Mouse (Mus musculus): ENCODE measurements around the gene Klhdc1. TPM values are rescaled to one million over a fixed set of nuclear protein-coding genes. Genes with fewer than 3 reads are reported as not detected.

Gene Klhdc1
- polyA plus RNA-seq, 1 experiment from 2014 or later = 3.1 TPM

GRCm38 (mm10) chr12:69207396-69207795 lies 33.6 kb upstream of the Klhdc1 start:
- peaks cover 9% of the 10 kb centered on the region; the same call in 1 of the 2 replicates for H3K36me3 ChIP-seq (ENCODE audit: control insufficient read depth, insufficient read depth, low read length)
- H3K27me3 ChIP-seq (ENCODE audit: control insufficient read depth, insufficient read depth, low read length) = no peaks in the 10 kb centered on the region
- WGBS = 92% methylated on average over 8 of the region's 8 CpGs
- no peak overlapping the region for H3K4me2 ChIP-seq (ENCODE audit: low read depth, low read length, severe bottlenecking)
- no peak overlapping the region for H3K27ac ChIP-seq (ENCODE audit: low read depth, low read length)
- no peaks in the 10 kb centered on the region for H3K9me3 ChIP-seq (ENCODE audit: control insufficient read depth, low read length)
- H3K9ac ChIP-seq (ENCODE audit: low read length) = no peak overlapping the region
- ATAC-seq (replicated peaks; ENCODE audit: low FRiP score) (no peak), DNase-seq (ENCODE audit: low spot score) (peak; percentile 34)
- H3K4me1 ChIP-seq (replicated peaks; ENCODE audit: control insufficient read depth, insufficient read depth, low read length) = no peaks in the 10 kb centered on the region
- H3K4me3 ChIP-seq (ENCODE audit: low read depth, low read length) = no peak overlapping the region

- no peak overlapping the region for H3K27ac ChIP-seq (ENCODE audit: low read depth, low read length)
- DNase-seq (ENCODE audit: low spot score) = peak; percentile 28
- H3K36me3 ChIP-seq (ENCODE audit: control insufficient read depth, insufficient read depth, low read length) = peaks cover 10% of the 10 kb centered on the region; the same call in 1 of the 2 replicates
- H3K4me1 ChIP-seq (replicated peaks; ENCODE audit: control insufficient read depth, insufficient read depth, low read length) = no peaks in the 10 kb centered on the region
- H3K4me3 ChIP-seq (ENCODE audit: low read depth, low read length) = no peak overlapping the region
- 94% methylated on average over 7 of the region's 7 CpGs for WGBS
- no peaks in the 10 kb centered on the region for H3K27me3 ChIP-seq (ENCODE audit: control insufficient read depth, insufficient read depth, low read length)
- ATAC-seq (replicated peaks; ENCODE audit: low FRiP score) = no peak
- H3K4me2 ChIP-seq (ENCODE audit: low read depth, low read length, severe bottlenecking) = no peak overlapping the region
- no peak overlapping the region for H3K9ac ChIP-seq (ENCODE audit: low read length)
- no peaks in the 10 kb centered on the region for H3K9me3 ChIP-seq (ENCODE audit: control insufficient read depth, low read length)
Measured at GRCm38 (mm10) chr12:69207926-69208325, 33.0 kb upstream of the Klhdc1 start.

- Histone ChIP-seq H3K4me3 (ENCODE audit: low read depth, low read length) (no peak overlapping the region), H3K9me3 (ENCODE audit: control insufficient read depth, low read length) (no peaks in the 10 kb centered on the region), H3K4me2 (ENCODE audit: low read depth, low read length, severe bottlenecking) (no peak overlapping the region), H3K27me3 (ENCODE audit: control insufficient read depth, insufficient read depth, low read length) (no peaks in the 10 kb centered on the region), H3K36me3 (ENCODE audit: control insufficient read depth, insufficient read depth, low read length) (peaks cover 10% of the 10 kb centered on the region; the same call in 1 of the 2 replicates), H3K27ac (ENCODE audit: low read depth, low read length) (no peak overlapping the region), H3K4me1 (replicated peaks; ENCODE audit: control insufficient read depth, insufficient read depth, low read length) (no peaks in the 10 kb centered on the region), H3K9ac (ENCODE audit: low read length) (no peak overlapping the region)
- DNase-seq (ENCODE audit: low spot score) (peak; percentile 41), ATAC-seq (replicated peaks; ENCODE audit: low FRiP score) (no peak)
- 90% methylated on average over 2 of the region's 2 CpGs for WGBS
Measured at GRCm38 (mm10) chr12:69208520-69208919, 32.5 kb upstream of the Klhdc1 start.

DNA sequence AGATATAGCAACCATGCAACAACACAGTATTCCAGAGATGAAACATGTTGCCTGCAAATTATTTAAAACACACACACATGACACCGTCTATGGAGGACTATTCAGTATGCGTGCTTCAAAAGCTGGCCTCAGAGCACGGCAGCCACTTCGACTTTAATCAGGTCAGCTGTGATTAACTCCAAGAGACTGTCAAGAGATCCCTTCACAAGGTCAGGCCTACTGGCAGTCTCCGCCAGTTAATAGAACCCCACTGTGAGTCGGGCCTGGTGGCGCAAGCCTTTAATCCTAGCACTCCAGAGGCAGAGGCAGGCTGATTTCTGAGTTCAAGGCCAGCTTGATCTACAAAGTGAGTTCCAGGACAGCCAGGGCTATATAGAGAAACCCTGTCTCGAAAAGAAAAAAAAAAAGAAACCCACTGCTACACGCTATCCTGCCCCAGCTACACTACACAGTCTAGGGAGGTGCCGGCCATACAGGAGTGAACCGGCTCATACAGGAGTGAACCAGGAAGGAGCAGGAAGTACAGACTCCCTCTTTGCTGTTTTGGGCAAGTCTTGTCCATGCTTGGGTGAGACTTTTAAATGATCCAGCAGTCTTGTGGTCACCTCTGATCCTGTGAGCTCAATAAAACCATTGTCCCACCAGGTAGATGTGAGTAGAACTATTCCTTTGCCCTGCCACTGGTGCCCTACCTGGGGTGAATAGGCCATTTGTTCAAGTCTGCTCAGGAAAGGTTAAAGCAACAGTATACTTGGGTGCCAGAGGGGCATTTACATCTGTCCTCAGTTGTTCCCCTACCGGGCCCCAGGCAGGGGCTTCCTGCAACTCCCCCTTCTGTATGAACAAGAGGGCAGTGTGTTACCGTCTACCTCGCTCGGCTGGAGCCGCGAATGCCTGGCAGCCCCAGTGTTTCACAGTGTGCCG lies 30.7 kb upstream of the Klhdc1 start:
- WGBS = 91% methylated on average over 18 of the region's 18 CpGs
- DNase-seq (ENCODE audit: low spot score) (peak; percentile 49), ATAC-seq (replicated peaks; ENCODE audit: low FRiP score) (0 out of 2 replicates have a peak, but pooled peaks have one; percentile 16)
- Histone ChIP-seq H3K9me3 (ENCODE audit: control insufficient read depth, low read length) (no peaks in the 10 kb centered on the region), H3K4me1 (replicated peaks; ENCODE audit: control insufficient read depth, insufficient read depth, low read length) (no peaks in the 10 kb centered on the region), H3K27ac (ENCODE audit: low read depth, low read length) (no peak overlapping the region), H3K4me2 (ENCODE audit: low read depth, low read length, severe bottlenecking) (no peak overlapping the region), H3K9ac (ENCODE audit: low read length) (no peak overlapping the region), H3K27me3 (ENCODE audit: control insufficient read depth, insufficient read depth, low read length) (no peaks in the 10 kb centered on the region), H3K4me3 (ENCODE audit: low read depth, low read length) (no peak overlapping the region), H3K36me3 (ENCODE audit: control insufficient read depth, insufficient read depth, low read length) (peaks cover 12% of the 10 kb centered on the region; the same call in 1 of the 2 replicates)

DNA sequence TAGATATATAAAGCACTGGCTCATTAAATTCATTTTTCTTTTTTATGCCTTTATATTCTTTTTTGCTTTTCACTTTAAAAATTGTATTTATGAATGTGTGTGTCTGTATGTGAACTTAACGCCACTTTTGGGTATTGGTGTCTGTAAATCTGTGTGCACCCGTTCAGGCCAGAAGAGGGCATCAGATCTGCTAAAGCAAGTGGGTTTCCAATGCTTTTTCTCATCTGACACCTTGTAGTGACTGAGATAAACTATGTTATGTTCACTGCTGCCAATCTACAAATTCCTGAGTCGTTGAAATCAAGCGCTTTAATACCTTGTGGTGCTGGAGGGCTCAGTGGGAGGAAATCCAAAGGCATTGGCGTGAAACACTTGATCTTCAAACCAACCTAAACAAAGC lies 29.9 kb upstream of the Klhdc1 start:
- Histone ChIP-seq H3K27me3 (ENCODE audit: control insufficient read depth, insufficient read depth, low read length) (no peaks in the 10 kb centered on the region), H3K4me1 (replicated peaks; ENCODE audit: control insufficient read depth, insufficient read depth, low read length) (no peaks in the 10 kb centered on the region), H3K9me3 (ENCODE audit: control insufficient read depth, low read length) (no peaks in the 10 kb centered on the region), H3K4me3 (ENCODE audit: low read depth, low read length) (no peak overlapping the region), H3K36me3 (ENCODE audit: control insufficient read depth, insufficient read depth, low read length) (peaks cover 12% of the 10 kb centered on the region; the same call in 1 of the 2 replicates), H3K27ac (ENCODE audit: low read depth, low read length) (no peak overlapping the region), H3K9ac (ENCODE audit: low read length) (no peak overlapping the region), H3K4me2 (ENCODE audit: low read depth, low read length, severe bottlenecking) (no peak overlapping the region)
- DNase-seq (ENCODE audit: low spot score) (peak; percentile 25), ATAC-seq (replicated peaks; ENCODE audit: low FRiP score) (no peak)
- WGBS = 90% methylated on average over 5 of the region's 5 CpGs

- Histone ChIP-seq H3K4me3 (ENCODE audit: low read depth, low read length) (no peak overlapping the region), H3K36me3 (ENCODE audit: control insufficient read depth, insufficient read depth, low read length) (peaks cover 12% of the 10 kb centered on the region; the same call in 1 of the 2 replicates), H3K27me3 (ENCODE audit: control insufficient read depth, insufficient read depth, low read length) (no peaks in the 10 kb centered on the region), H3K27ac (ENCODE audit: low read depth, low read length) (no peak overlapping the region), H3K9ac (ENCODE audit: low read length) (no peak overlapping the region), H3K4me1 (replicated peaks; ENCODE audit: control insufficient read depth, insufficient read depth, low read length) (no peaks in the 10 kb centered on the region), H3K4me2 (ENCODE audit: low read depth, low read length, severe bottlenecking) (no peak overlapping the region), H3K9me3 (ENCODE audit: control insufficient read depth, low read length) (no peaks in the 10 kb centered on the region)
- DNase-seq (ENCODE audit: low spot score) (no peak), ATAC-seq (replicated peaks; ENCODE audit: low FRiP score) (no peak)
- 94% methylated on average over 13 of the region's 13 CpGs for WGBS
Measured at GRCm38 (mm10) chr12:69213186-69213777, 27.7 kb upstream of the Klhdc1 start.

DNA sequence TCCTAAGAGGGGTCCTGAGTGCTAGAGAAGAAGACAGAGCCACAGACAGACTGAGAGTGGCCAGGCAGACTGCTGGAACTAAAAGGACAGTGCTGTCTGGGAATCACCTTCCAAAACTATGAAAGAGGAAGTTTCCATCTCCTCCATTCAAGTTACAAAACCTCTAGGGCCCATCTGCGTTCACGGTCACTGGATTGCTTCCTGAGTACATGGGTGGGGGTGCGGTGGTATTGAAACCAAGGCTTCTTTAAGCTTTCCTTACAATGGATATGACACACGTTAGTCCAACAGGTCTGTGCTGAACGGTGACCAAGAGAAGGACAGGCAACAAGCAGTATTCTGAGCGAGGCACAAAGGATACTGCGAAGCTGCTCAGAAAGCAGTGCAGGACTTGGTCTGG lies 26.6 kb upstream of the Klhdc1 start:
- no peaks in the 10 kb centered on the region for H3K9me3 ChIP-seq (ENCODE audit: control insufficient read depth, low read length)
- no peaks in the 10 kb centered on the region for H3K4me1 ChIP-seq (replicated peaks; ENCODE audit: control insufficient read depth, insufficient read depth, low read length)
- H3K27me3 ChIP-seq (ENCODE audit: control insufficient read depth, insufficient read depth, low read length) = no peaks in the 10 kb centered on the region
- DNase-seq (ENCODE audit: low spot score) (no peak), ATAC-seq (replicated peaks; ENCODE audit: low FRiP score) (no peak)
- no peak overlapping the region for H3K4me3 ChIP-seq (ENCODE audit: low read depth, low read length)
- H3K9ac ChIP-seq (ENCODE audit: low read length) = no peak overlapping the region
- no peak overlapping the region for H3K4me2 ChIP-seq (ENCODE audit: low read depth, low read length, severe bottlenecking)
- H3K36me3 ChIP-seq (ENCODE audit: control insufficient read depth, insufficient read depth, low read length) = peaks cover 10% of the 10 kb centered on the region; the same call in 1 of the 2 replicates
- no peak overlapping the region for H3K27ac ChIP-seq (ENCODE audit: low read depth, low read length)
- WGBS = 91% methylated on average over 7 of the region's 7 CpGs

GRCm38 (mm10) chr12:69215000-69215785 lies 25.8 kb upstream of the Klhdc1 start:
- no peaks in the 10 kb centered on the region for H3K27me3 ChIP-seq (ENCODE audit: control insufficient read depth, insufficient read depth, low read length)
- H3K4me3 ChIP-seq (ENCODE audit: low read depth, low read length) = no peak overlapping the region
- DNase-seq (ENCODE audit: low spot score) (no peak), ATAC-seq (replicated peaks; ENCODE audit: low FRiP score) (no peak)
- H3K4me2 ChIP-seq (ENCODE audit: low read depth, low read length, severe bottlenecking) = no peak overlapping the region
- H3K9ac ChIP-seq (ENCODE audit: low read length) = no peak overlapping the region
- WGBS = 94% methylated on average over 3 of the region's 3 CpGs
- no peaks in the 10 kb centered on the region for H3K4me1 ChIP-seq (replicated peaks; ENCODE audit: control insufficient read depth, insufficient read depth, low read length)
- H3K9me3 ChIP-seq (ENCODE audit: control insufficient read depth, low read length) = no peaks in the 10 kb centered on the region
- peaks cover 14% of the 10 kb centered on the region; the same call in 1 of the 2 replicates for H3K36me3 ChIP-seq (ENCODE audit: control insufficient read depth, insufficient read depth, low read length)
- H3K27ac ChIP-seq (ENCODE audit: low read depth, low read length) = no peak overlapping the region
